Mouse (Mus musculus) myocyte (in vitro differentiated cells): Measurements from ENCODE around the gene Tmem236. TPM values are rescaled to one million over a fixed set of nuclear protein-coding genes. Genes with fewer than 3 reads are reported as not detected.

Experiments used
- H3K27me3 ChIP-seq: one replicate; pipeline ENCODE4 v1.6.1; 2011; ENCODE audit not compliant: control insufficient read depth, insufficient read depth, insufficient read length
- H3K36me3 ChIP-seq: one replicate; pipeline ENCODE4 v1.6.1; 2011; ENCODE audit not compliant: control insufficient read depth, insufficient read depth
- H3K4me2 ChIP-seq: one replicate; pipeline ENCODE4 v1.6.1; 2011; ENCODE audit warnings: low read depth, control low read depth
- H3K4me3 ChIP-seq: one replicate; pipeline ENCODE4 v1.5.1; 2011; ENCODE audit warnings: mild to moderate bottlenecking, control low read depth, moderate library complexity
- H3K79me2 ChIP-seq: one replicate; pipeline ENCODE4 v1.6.1; 2011; ENCODE audit not compliant: control insufficient read depth, insufficient read depth
- H3ac ChIP-seq: one replicate; pipeline ENCODE4 v1.6.1; 2011; ENCODE audit not compliant: control insufficient read depth, insufficient read length
- CEBPB ChIP-seq: IDR thresholded peaks from 2 replicates; pipeline ENCODE4 v1.6.1; 2011; ENCODE audit warnings: mild to moderate bottlenecking, moderate library complexity; ENCODE audit not compliant: poor library complexity, insufficient read depth, severe bottlenecking
- E2F4 ChIP-seq: IDR thresholded peaks from one replicate; pipeline ENCODE4 v1.6.1; 2011; ENCODE audit warnings: mild to moderate bottlenecking, control low read depth, moderate library complexity; ENCODE audit not compliant: insufficient read depth
- MAX ChIP-seq: IDR thresholded peaks from one replicate; pipeline ENCODE4 v1.6.1; 2011; ENCODE audit warnings: low read depth, mild to moderate bottlenecking, control low read depth
- MYOD1 ChIP-seq, 3 experiments: IDR thresholded peaks; one replicate each; pipeline ENCODE4 v1.6.1; 2011; ENCODE audit warnings: control low read depth in 2 of 3, low read depth in 2 of 3, mild to moderate bottlenecking in 2 of 3, moderate library complexity in 1 of 3; ENCODE audit not compliant: insufficient read length in 2 of 3, control insufficient read depth in 1 of 3
- MYOG ChIP-seq, 3 experiments: IDR thresholded peaks; one replicate each; pipeline ENCODE4 v1.6.1; 2011; ENCODE audit warnings: control low read depth in 2 of 3, low read depth in 2 of 3, mild to moderate bottlenecking in 2 of 3; ENCODE audit not compliant: insufficient read length in 2 of 3, control insufficient read depth in 1 of 3, insufficient read depth in 1 of 3
- POLR2A ChIP-seq: IDR thresholded peaks from one replicate; pipeline ENCODE4 v1.6.1; 2011; ENCODE audit warnings: low read depth, mild to moderate bottlenecking, control low read depth, moderate library complexity; ENCODE audit not compliant: insufficient read length
- POLR2AphosphoS2 ChIP-seq: IDR thresholded peaks from one replicate; pipeline ENCODE4 v1.6.1; 2011; ENCODE audit warnings: low read depth, control low read depth; ENCODE audit not compliant: insufficient read length
- REST ChIP-seq: IDR thresholded peaks from one replicate; pipeline ENCODE4 v1.6.1; 2011; ENCODE audit warnings: mild to moderate bottlenecking, control low read depth, moderate library complexity; ENCODE audit not compliant: insufficient read depth, insufficient read length
- SRF ChIP-seq: IDR thresholded peaks from one replicate; pipeline ENCODE4 v1.6.1; 2011; ENCODE audit warnings: low read depth; ENCODE audit not compliant: control insufficient read depth, insufficient read length
- TCF12 ChIP-seq: IDR thresholded peaks from one replicate; pipeline ENCODE4 v1.6.1; 2011; ENCODE audit warnings: mild to moderate bottlenecking, control low read depth; ENCODE audit not compliant: poor library complexity, insufficient read depth, severe bottlenecking
- TCF3 ChIP-seq: IDR thresholded peaks from one replicate; pipeline ENCODE4 v1.6.1; 2011; ENCODE audit warnings: low read depth, control low read depth; ENCODE audit not compliant: insufficient read length
- USF1 ChIP-seq: IDR thresholded peaks from one replicate; pipeline ENCODE4 v1.6.1; 2011; ENCODE audit warnings: low read depth, mild to moderate bottlenecking, control low read depth, moderate library complexity
- polyA plus RNA-seq: library from polyadenylated mRNA; unstranded; fragments of >200 nt; fragmentation: generic; extraction: Trizol; gene quantifications from one replicate; pipeline ENCODE4 v1.2.1, GENCODE M21; 2012; ENCODE audit warnings: missing spikeins

Gene Tmem236
- polyA plus RNA-seq, 1 experiment = 0.08 TPM

- no peak for TF ChIP-seq TCF12
- no peak for TF ChIP-seq MYOG (IDR thresholded peaks at IDR 0.05; ENCODE audit: control insufficient read depth in 1 of 3, insufficient read depth in 1 of 3, insufficient read length in 2 of 3, low read depth in 2 of 3)
- TF ChIP-seq POLR2A = no peak
- no peak for TF ChIP-seq USF1
- TF ChIP-seq TCF3 = no peak
- TF ChIP-seq MYOD1 (IDR thresholded peaks at IDR 0.05; ENCODE audit: control insufficient read depth in 1 of 3, insufficient read length in 2 of 3, low read depth in 2 of 3) = no peak
- no peak overlapping the region for H3ac ChIP-seq
- no peak overlapping the region for H3K4me2 ChIP-seq
- H3K36me3 ChIP-seq = no peaks in the 10 kb centered on the region
- no peaks in the 10 kb centered on the region for H3K27me3 ChIP-seq
- H3K4me3 ChIP-seq = no peak overlapping the region
- H3K79me2 ChIP-seq = no peaks in the 10 kb centered on the region
Observed at GRCm38 (mm10) chr2:14204308-14204707, 30.0 kb downstream of the Tmem236 start.

- Histone ChIP-seq H3K4me3 (no peak overlapping the region), H3K27me3 (no peaks in the 10 kb centered on the region), H3K4me2 (no peak overlapping the region), H3K79me2 (no peaks in the 10 kb centered on the region), H3K36me3 (no peaks in the 10 kb centered on the region), H3ac (no peak overlapping the region)
- TF ChIP-seq MYOG (IDR thresholded peaks at IDR 0.05; ENCODE audit: control insufficient read depth in 1 of 3, insufficient read depth in 1 of 3, insufficient read length in 2 of 3, low read depth in 2 of 3) (no peak), SRF (no peak)
Observed at GRCm38 (mm10) chr2:14206798-14207197, 32.5 kb downstream of the Tmem236 start.

GRCm38 (mm10) chr2:14210731-14211130, 36.4 kb downstream of the Tmem236 start:
- no peak for TF ChIP-seq USF1
- TF ChIP-seq REST = no peak
- TF ChIP-seq TCF3 = no peak
- no peak for TF ChIP-seq POLR2AphosphoS2
- TF ChIP-seq TCF12 = no peak
- no peak for TF ChIP-seq MAX
- TF ChIP-seq SRF = no peak
- no peak for TF ChIP-seq MYOG (IDR thresholded peaks at IDR 0.05; ENCODE audit: control insufficient read depth in 1 of 3, insufficient read depth in 1 of 3, insufficient read length in 2 of 3, low read depth in 2 of 3)
- TF ChIP-seq CEBPB = no peak
- TF ChIP-seq POLR2A = no peak
- TF ChIP-seq MYOD1 (IDR thresholded peaks at IDR 0.05; ENCODE audit: control insufficient read depth in 1 of 3, insufficient read length in 2 of 3, low read depth in 2 of 3) = no peak
- TF ChIP-seq E2F4 = no peak
- no peaks in the 10 kb centered on the region for H3K79me2 ChIP-seq
- no peak overlapping the region for H3K4me3 ChIP-seq
- H3K36me3 ChIP-seq = no peaks in the 10 kb centered on the region
- no peak overlapping the region for H3K4me2 ChIP-seq
- H3ac ChIP-seq = no peak overlapping the region
- H3K27me3 ChIP-seq = no peaks in the 10 kb centered on the region

DNA sequence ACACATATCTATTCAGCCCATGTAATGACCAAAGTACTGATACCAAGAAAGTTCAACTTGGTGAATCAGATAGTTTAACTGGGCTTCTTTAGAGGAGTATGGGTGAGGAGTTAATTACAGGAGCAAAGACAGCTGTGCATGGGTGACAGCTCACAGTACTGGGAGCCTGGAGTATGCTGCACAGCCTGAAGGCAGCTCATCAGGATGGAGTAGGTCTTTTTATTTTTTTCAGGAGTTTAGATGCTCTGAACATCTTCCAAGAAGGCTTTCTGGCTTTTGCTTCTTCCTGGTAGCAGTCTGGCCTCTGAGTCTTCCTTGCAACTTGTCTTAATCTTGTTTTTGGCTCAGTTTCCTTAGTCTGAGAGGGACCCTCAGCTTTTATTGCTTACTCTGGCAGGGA, 37.3 kb downstream of the Tmem236 start:
- Histone ChIP-seq H3K4me2 (no peak overlapping the region), H3K36me3 (no peaks in the 10 kb centered on the region), H3K79me2 (no peaks in the 10 kb centered on the region), H3K4me3 (no peak overlapping the region), H3ac (no peak overlapping the region), H3K27me3 (no peaks in the 10 kb centered on the region)
- TF ChIP-seq CEBPB = no peak
- TF ChIP-seq TCF12 = no peak
- no peak for TF ChIP-seq REST
- TF ChIP-seq MYOG (IDR thresholded peaks at IDR 0.05; ENCODE audit: control insufficient read depth in 1 of 3, insufficient read depth in 1 of 3, insufficient read length in 2 of 3, low read depth in 2 of 3) = no peak
- no peak for TF ChIP-seq MYOD1 (IDR thresholded peaks at IDR 0.05; ENCODE audit: control insufficient read depth in 1 of 3, insufficient read length in 2 of 3, low read depth in 2 of 3)
- TF ChIP-seq USF1 = no peak
- no peak for TF ChIP-seq MAX
- TF ChIP-seq POLR2A = no peak
- no peak for TF ChIP-seq E2F4

DNA sequence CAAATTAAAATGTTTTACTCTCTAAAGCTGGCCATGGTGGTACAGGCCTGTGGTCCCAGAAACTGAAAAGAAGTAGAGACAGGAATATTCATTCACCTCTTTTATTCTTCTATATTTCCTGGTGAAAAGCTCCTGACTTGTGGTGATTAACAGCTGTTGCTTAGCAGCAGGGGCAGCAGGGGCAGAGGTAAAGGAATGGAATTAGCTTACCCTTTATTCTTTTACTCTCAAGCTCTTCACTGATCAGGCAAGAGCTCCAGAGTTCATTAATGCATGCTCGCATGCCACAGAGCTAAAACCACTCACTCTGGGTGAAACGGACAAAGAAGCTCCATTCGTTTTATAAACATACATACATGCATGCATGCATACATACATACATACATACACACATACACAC, 40.4 kb downstream of the Tmem236 start:
- no peaks in the 10 kb centered on the region for H3K27me3 ChIP-seq
- no peak overlapping the region for H3K4me3 ChIP-seq
- H3K4me2 ChIP-seq = no peak overlapping the region
- no peaks in the 10 kb centered on the region for H3K79me2 ChIP-seq
- H3ac ChIP-seq = no peak overlapping the region
- H3K36me3 ChIP-seq = no peaks in the 10 kb centered on the region
- TF ChIP-seq MAX (no peak), MYOD1 (IDR thresholded peaks at IDR 0.05; ENCODE audit: control insufficient read depth in 1 of 3, insufficient read length in 2 of 3, low read depth in 2 of 3) (no peak), MYOG (IDR thresholded peaks at IDR 0.05; ENCODE audit: control insufficient read depth in 1 of 3, insufficient read depth in 1 of 3, insufficient read length in 2 of 3, low read depth in 2 of 3) (no peak), USF1 (no peak), SRF (no peak), POLR2AphosphoS2 (no peak), CEBPB (no peak), REST (no peak), POLR2A (no peak), E2F4 (no peak), TCF12 (no peak), TCF3 (no peak)
